Mouse (Mus musculus): ENCODE data around the gene Tff1. TPM values are rescaled to one million over a fixed set of nuclear protein-coding genes. Genes with fewer than 3 reads are reported as not detected.

Gene Tff1
- polyA plus RNA-seq, 1 experiment from 2014 or later = 87.0 TPM

GRCm38 (mm10) chr17:31169796-31170195 lies 4.7 kb upstream of the Tff1 start:
- peak; percentile 89 for ATAC-seq (ENCODE audit: insufficient number of reproducible peaks, insufficient read depth, low FRiP score, low read depth)
- H3K27ac ChIP-seq (ENCODE audit: low read length) = peak overlapping the region; percentile 59; the same call in 1 of the 2 replicates
- H3K4me3 ChIP-seq (ENCODE audit: low read depth, low read length) = no peak overlapping the region
- 0 out of 2 replicates have a peak, but pooled peaks cover 3% of the 10 kb centered on the region for H3K4me1 ChIP-seq (ENCODE audit: control insufficient read depth, insufficient read depth, low read length)
- H3K9me3 ChIP-seq (ENCODE audit: control insufficient read depth, low read depth, low read length) = no peaks in the 10 kb centered on the region
- 61% methylated on average over 5 of the region's 5 CpGs for WGBS
- H3K4me2 ChIP-seq (replicated peaks; ENCODE audit: low read depth, low read length) = no peak overlapping the region
- no peaks in the 10 kb centered on the region for H3K36me3 ChIP-seq (ENCODE audit: control insufficient read depth, insufficient read depth, low read length)
- H3K27me3 ChIP-seq (ENCODE audit: control insufficient read depth, insufficient read depth, low read length) = no peaks in the 10 kb centered on the region
- H3K9ac ChIP-seq (replicated peaks; ENCODE audit: low read depth, low read length) = no peak overlapping the region

GRCm38 (mm10) chr17:31163821-31164220 lies 1.3 kb downstream of the Tff1 start:
- H3K27ac ChIP-seq (ENCODE audit: low read length) = no peak overlapping the region
- H3K9me3 ChIP-seq (ENCODE audit: control insufficient read depth, low read depth, low read length) = no peaks in the 10 kb centered on the region
- H3K27me3 ChIP-seq (ENCODE audit: control insufficient read depth, insufficient read depth, low read length) = no peaks in the 10 kb centered on the region
- H3K4me1 ChIP-seq (ENCODE audit: control insufficient read depth, insufficient read depth, low read length) = 0 out of 2 replicates have a peak, but pooled peaks cover 3% of the 10 kb centered on the region
- no peaks in the 10 kb centered on the region for H3K36me3 ChIP-seq (ENCODE audit: control insufficient read depth, insufficient read depth, low read length)
- H3K9ac ChIP-seq (replicated peaks; ENCODE audit: low read depth, low read length) = no peak overlapping the region
- WGBS = 68% methylated on average over 2 of the region's 2 CpGs
- no peak for ATAC-seq (ENCODE audit: insufficient number of reproducible peaks, insufficient read depth, low FRiP score, low read depth)
- no peak overlapping the region for H3K4me3 ChIP-seq (ENCODE audit: low read depth, low read length)
- H3K4me2 ChIP-seq (replicated peaks; ENCODE audit: low read depth, low read length) = no peak overlapping the region

- 89% methylated on average over 12 of the region's 12 CpGs for WGBS
- no peak overlapping the region for H3K27ac ChIP-seq (ENCODE audit: low read length)
- no peak for ATAC-seq (ENCODE audit: insufficient number of reproducible peaks, insufficient read depth, low FRiP score, low read depth)
Observed at GRCm38 (mm10) chr17:31162607-31163006, 2.5 kb downstream of the Tff1 start.

GRCm38 (mm10) chr17:31160291-31160690 lies 4.8 kb downstream of the Tff1 start:
- H3K27me3 ChIP-seq (ENCODE audit: control insufficient read depth, insufficient read depth, low read length) = no peaks in the 10 kb centered on the region
- H3K36me3 ChIP-seq (ENCODE audit: control insufficient read depth, insufficient read depth, low read length) = no peaks in the 10 kb centered on the region
- no peak overlapping the region for H3K4me3 ChIP-seq (ENCODE audit: low read depth, low read length)
- no peak overlapping the region for H3K27ac ChIP-seq (ENCODE audit: low read length)
- H3K4me1 ChIP-seq (ENCODE audit: control insufficient read depth, insufficient read depth, low read length) = no peaks in the 10 kb centered on the region
- H3K4me2 ChIP-seq (replicated peaks; ENCODE audit: low read depth, low read length) = no peak overlapping the region
- H3K9ac ChIP-seq (replicated peaks; ENCODE audit: low read depth, low read length) = no peak overlapping the region
- 84% methylated on average over 4 of the region's 4 CpGs for WGBS
- no peaks in the 10 kb centered on the region for H3K9me3 ChIP-seq (ENCODE audit: control insufficient read depth, low read depth, low read length)
- ATAC-seq (ENCODE audit: insufficient number of reproducible peaks, insufficient read depth, low FRiP score, low read depth) = no peak

More at GRCm38 (mm10) chr17:31162607-31163006, 2.5 kb downstream of the Tff1 start:
- Histone ChIP-seq H3K4me2 (replicated peaks; ENCODE audit: low read depth, low read length) (no peak overlapping the region), H3K9me3 (ENCODE audit: control insufficient read depth, low read depth, low read length) (no peaks in the 10 kb centered on the region), H3K27me3 (ENCODE audit: control insufficient read depth, insufficient read depth, low read length) (no peaks in the 10 kb centered on the region), H3K9ac (replicated peaks; ENCODE audit: low read depth, low read length) (no peak overlapping the region), H3K36me3 (ENCODE audit: control insufficient read depth, insufficient read depth, low read length) (no peaks in the 10 kb centered on the region), H3K4me1 (ENCODE audit: control insufficient read depth, insufficient read depth, low read length) (no peaks in the 10 kb centered on the region), H3K4me3 (ENCODE audit: low read depth, low read length) (no peak overlapping the region)

GRCm38 (mm10) chr17:31157921-31158320 lies 7.2 kb downstream of the Tff1 start:
- no peak overlapping the region for H3K4me3 ChIP-seq (ENCODE audit: low read depth, low read length)

GRCm38 (mm10) chr17:31153785-31154184 lies 11.3 kb downstream of the Tff1 start:
- no peak overlapping the region for H3K4me2 ChIP-seq (replicated peaks; ENCODE audit: low read depth, low read length)
- WGBS = 64% methylated on average over 8 of the region's 8 CpGs
- H3K9me3 ChIP-seq (ENCODE audit: control insufficient read depth, low read depth, low read length) = no peaks in the 10 kb centered on the region
- no peak overlapping the region for H3K27ac ChIP-seq (ENCODE audit: low read length)
- ATAC-seq (ENCODE audit: insufficient number of reproducible peaks, insufficient read depth, low FRiP score, low read depth) = no peak
- H3K36me3 ChIP-seq (ENCODE audit: control insufficient read depth, insufficient read depth, low read length) = no peaks in the 10 kb centered on the region
- H3K27me3 ChIP-seq (ENCODE audit: control insufficient read depth, insufficient read depth, low read length) = no peaks in the 10 kb centered on the region
- no peak overlapping the region for H3K9ac ChIP-seq (replicated peaks; ENCODE audit: low read depth, low read length)
- no peaks in the 10 kb centered on the region for H3K4me1 ChIP-seq (ENCODE audit: control insufficient read depth, insufficient read depth, low read length)
- no peak overlapping the region for H3K4me3 ChIP-seq (ENCODE audit: low read depth, low read length)

More at GRCm38 (mm10) chr17:31157921-31158320, 7.2 kb downstream of the Tff1 start:
- Histone ChIP-seq H3K9me3 (ENCODE audit: control insufficient read depth, low read depth, low read length) (no peaks in the 10 kb centered on the region), H3K36me3 (ENCODE audit: control insufficient read depth, insufficient read depth, low read length) (no peaks in the 10 kb centered on the region), H3K27me3 (ENCODE audit: control insufficient read depth, insufficient read depth, low read length) (no peaks in the 10 kb centered on the region), H3K4me2 (replicated peaks; ENCODE audit: low read depth, low read length) (no peak overlapping the region), H3K9ac (replicated peaks; ENCODE audit: low read depth, low read length) (no peak overlapping the region), H3K4me1 (ENCODE audit: control insufficient read depth, insufficient read depth, low read length) (no peaks in the 10 kb centered on the region), H3K27ac (ENCODE audit: low read length) (no peak overlapping the region)
- 74% methylated on average over 6 of the region's 6 CpGs for WGBS
- ATAC-seq (ENCODE audit: insufficient number of reproducible peaks, insufficient read depth, low FRiP score, low read depth) = no peak

- H3K4me2 ChIP-seq (replicated peaks; ENCODE audit: low read depth, low read length) = no peak overlapping the region
- ATAC-seq (ENCODE audit: insufficient number of reproducible peaks, insufficient read depth, low FRiP score, low read depth) = peak; percentile 46; the same call in 1 of the 2 replicates
- no peaks in the 10 kb centered on the region for H3K36me3 ChIP-seq (ENCODE audit: control insufficient read depth, insufficient read depth, low read length)
- no peak overlapping the region for H3K4me3 ChIP-seq (ENCODE audit: low read depth, low read length)
- no peak overlapping the region for H3K9ac ChIP-seq (replicated peaks; ENCODE audit: low read depth, low read length)
- no peaks in the 10 kb centered on the region for H3K4me1 ChIP-seq (ENCODE audit: control insufficient read depth, insufficient read depth, low read length)
- no peaks in the 10 kb centered on the region for H3K27me3 ChIP-seq (ENCODE audit: control insufficient read depth, insufficient read depth, low read length)
- H3K27ac ChIP-seq (ENCODE audit: low read length) = no peak overlapping the region
- 67% methylated on average over 9 of the region's 9 CpGs for WGBS
- no peaks in the 10 kb centered on the region for H3K9me3 ChIP-seq (ENCODE audit: control insufficient read depth, low read depth, low read length)
Observed at GRCm38 (mm10) chr17:31152966-31153499, 12.0 kb downstream of the Tff1 start.

- H3K4me2 ChIP-seq (replicated peaks; ENCODE audit: low read depth, low read length) = no peak overlapping the region
- H3K9ac ChIP-seq (replicated peaks; ENCODE audit: low read depth, low read length) = no peak overlapping the region
- no peaks in the 10 kb centered on the region for H3K4me1 ChIP-seq (ENCODE audit: control insufficient read depth, insufficient read depth, low read length)
- H3K27ac ChIP-seq (ENCODE audit: low read length) = no peak overlapping the region
- no peaks in the 10 kb centered on the region for H3K36me3 ChIP-seq (ENCODE audit: control insufficient read depth, insufficient read depth, low read length)
- 58% methylated on average over 5 of the region's 5 CpGs for WGBS
- H3K9me3 ChIP-seq (ENCODE audit: control insufficient read depth, low read depth, low read length) = no peaks in the 10 kb centered on the region
- H3K27me3 ChIP-seq (ENCODE audit: control insufficient read depth, insufficient read depth, low read length) = no peaks in the 10 kb centered on the region
- no peak for ATAC-seq (ENCODE audit: insufficient number of reproducible peaks, insufficient read depth, low FRiP score, low read depth)
- no peak overlapping the region for H3K4me3 ChIP-seq (ENCODE audit: low read depth, low read length)
Observed at GRCm38 (mm10) chr17:31152512-31152911, 12.6 kb downstream of the Tff1 start.

- Histone ChIP-seq H3K4me3 (ENCODE audit: low read depth, low read length) (no peak overlapping the region), H3K9me3 (ENCODE audit: control insufficient read depth, low read depth, low read length) (no peaks in the 10 kb centered on the region), H3K36me3 (ENCODE audit: control insufficient read depth, insufficient read depth, low read length) (no peaks in the 10 kb centered on the region), H3K9ac (replicated peaks; ENCODE audit: low read depth, low read length) (no peak overlapping the region), H3K4me1 (ENCODE audit: control insufficient read depth, insufficient read depth, low read length) (0 out of 2 replicates have a peak, but pooled peaks cover 4% of the 10 kb centered on the region), H3K27me3 (ENCODE audit: control insufficient read depth, insufficient read depth, low read length) (no peaks in the 10 kb centered on the region), H3K4me2 (replicated peaks; ENCODE audit: low read depth, low read length) (no peak overlapping the region), H3K27ac (ENCODE audit: low read length) (no peak overlapping the region)
- 82% methylated on average over 9 of the region's 9 CpGs for WGBS
- ATAC-seq (ENCODE audit: insufficient number of reproducible peaks, insufficient read depth, low FRiP score, low read depth) = no peak
Observed at GRCm38 (mm10) chr17:31145998-31146397, 19.1 kb downstream of the Tff1 start.
